Mouse (Mus musculus) MEL (cell line): ENCODE data around the gene Adprm. TPM values are rescaled to one million over a fixed set of nuclear protein-coding genes. Genes with fewer than 3 reads are reported as not detected.

Experiments used
- DNase-seq: peaks from one replicate; pipeline ENCODE4 v3.0.0; 2011; ENCODE audit warnings: low read depth, low spot score
- H3K27ac ChIP-seq: 2 replicates; pipeline ENCODE4 v1.5.1; 2012; ENCODE audit warnings: low read depth, mild to moderate bottlenecking, control low read depth, low read length, moderate library complexity; ENCODE audit not compliant: control insufficient read depth
- H3K27me3 ChIP-seq, 2 experiments: fragments of 150-350 bp in 1 of 2; sonication (generic) in 1 of 2; 2 replicates each; pipeline ENCODE4 v1.6.1; 2012; ENCODE audit warnings: low read length in 2 of 2, mild to moderate bottlenecking in 2 of 2, improper control_type of control experiment in 1 of 2, moderate library complexity in 1 of 2; ENCODE audit not compliant: insufficient read depth in 2 of 2, control insufficient read depth in 1 of 2
- H3K36me3 ChIP-seq, 2 experiments: 2 replicates each; pipeline ENCODE4 v1.6.1; 2012 to 2014; ENCODE audit warnings: low read length in 2 of 2, improper control_type of control experiment in 1 of 2, inconsistent platforms in 1 of 2, mild to moderate bottlenecking in 1 of 2; ENCODE audit not compliant: insufficient read depth in 2 of 2, control insufficient read depth in 1 of 2
- H3K4me1 ChIP-seq, 2 experiments: fragments of 150-350 bp in 1 of 2; sonication (generic) in 1 of 2; 2 replicates each; pipeline ENCODE4 v1.6.1; 2012; ENCODE audit warnings: low read length in 2 of 2, improper control_type of control experiment in 1 of 2, mild to moderate bottlenecking in 1 of 2; ENCODE audit not compliant: insufficient read depth in 2 of 2, control insufficient read depth in 1 of 2
- H3K4me3 ChIP-seq, 2 experiments: fragments of 150-350 bp in 1 of 2; sonication (generic) in 1 of 2; 2 replicates each; pipeline ENCODE4 v1.5.1; 2012; ENCODE audit warnings: low read depth in 2 of 2, low read length in 2 of 2, mild to moderate bottlenecking in 2 of 2, moderate library complexity in 2 of 2, control low read depth in 1 of 2, improper control_type of control experiment in 1 of 2; ENCODE audit not compliant: control insufficient read depth in 1 of 2, insufficient read depth in 1 of 2
- H3K79me2 ChIP-seq: 2 replicates; pipeline ENCODE4 v1.6.1; 2012; ENCODE audit warnings: mild to moderate bottlenecking, low read length, moderate library complexity; ENCODE audit not compliant: control insufficient read depth, poor library complexity, insufficient read depth
- H3K9ac ChIP-seq: 2 replicates; pipeline ENCODE4 v1.6.1; 2012; ENCODE audit warnings: low read depth, mild to moderate bottlenecking, control low read depth, low read length, moderate library complexity; ENCODE audit not compliant: control insufficient read depth, poor library complexity, severe bottlenecking
- H3K9me3 ChIP-seq: fragments of 150-350 bp; sonication (generic); replicated peaks from 2 replicates; pipeline ENCODE4 v1.6.1; 2012; ENCODE audit warnings: mild to moderate bottlenecking, low read length, improper control_type of control experiment, moderate library complexity; ENCODE audit not compliant: insufficient read depth
- CHD2 ChIP-seq: IDR thresholded peaks from 2 replicates; pipeline ENCODE4 v1.6.1; 2011; ENCODE audit warnings: low read length, improper control_type of control experiment
- CTCF ChIP-seq, 3 experiments: IDR thresholded peaks in 2 of 3; conservative IDR thresholded peaks in 1 of 3; 2 replicates each; pipeline ENCODE4 v1.5.1; 2011 to 2012; ENCODE audit warnings: low read length in 3 of 3, low read depth in 2 of 3, mild to moderate bottlenecking in 2 of 3, improper control_type of control experiment in 1 of 3, inconsistent platforms in 1 of 3, mixed read lengths in 1 of 3, moderate library complexity in 1 of 3; ENCODE audit not compliant: control insufficient read depth in 1 of 3, insufficient read depth in 1 of 3, poor library complexity in 1 of 3, severe bottlenecking in 1 of 3
- E2F4 ChIP-seq: IDR thresholded peaks from 2 replicates; pipeline ENCODE4 v1.6.1; 2011; ENCODE audit warnings: low read depth, low read length, improper control_type of control experiment, borderline replicate concordance
- ELF1 ChIP-seq: IDR thresholded peaks from 2 replicates; pipeline ENCODE4 v1.6.1; 2014; ENCODE audit warnings: low read depth, mild to moderate bottlenecking, inconsistent platforms, low read length, improper control_type of control experiment, moderate library complexity
- EP300 ChIP-seq, 2 experiments: IDR thresholded peaks; 2 replicates each; pipeline ENCODE4 v1.6.1; 2011; ENCODE audit warnings: improper control_type of control experiment in 2 of 2, low read length in 2 of 2, low read depth in 1 of 2, mild to moderate bottlenecking in 1 of 2
- ETS1 ChIP-seq: IDR thresholded peaks from 2 replicates; pipeline ENCODE4 v1.6.1; 2012; ENCODE audit warnings: low read depth, mild to moderate bottlenecking, inconsistent platforms, low read length, improper control_type of control experiment, moderate library complexity
- JUND ChIP-seq: IDR thresholded peaks from 2 replicates; pipeline ENCODE4 v1.6.1; 2011; ENCODE audit warnings: low read depth, mild to moderate bottlenecking, improper control_type of control experiment, low read length
- KAT2A ChIP-seq: conservative IDR thresholded peaks from 2 replicates; pipeline ENCODE4 v1.6.1; 2012; ENCODE audit warnings: low read depth, low read length, improper control_type of control experiment, inconsistent platforms
- MAFK ChIP-seq: IDR thresholded peaks from 2 replicates; pipeline ENCODE4 v1.6.1; 2011; ENCODE audit warnings: low read depth, mild to moderate bottlenecking, low read length, improper control_type of control experiment, borderline replicate concordance
- MAZ ChIP-seq: IDR thresholded peaks from 2 replicates; pipeline ENCODE4 v1.6.1; 2012; ENCODE audit warnings: low read depth, mild to moderate bottlenecking, inconsistent platforms, low read length, improper control_type of control experiment
- MXI1 ChIP-seq: IDR thresholded peaks from 2 replicates; pipeline ENCODE4 v1.6.1; 2011; ENCODE audit warnings: mild to moderate bottlenecking, low read depth, low read length, improper control_type of control experiment
- MYB ChIP-seq: IDR thresholded peaks from 2 replicates; pipeline ENCODE4 v1.6.1; 2011; ENCODE audit warnings: mild to moderate bottlenecking, low read depth, low read length, improper control_type of control experiment
- MYC ChIP-seq: IDR thresholded peaks from 2 replicates; pipeline ENCODE4 v1.6.1; 2011; ENCODE audit warnings: low read depth, mild to moderate bottlenecking, low read length, improper control_type of control experiment, moderate library complexity
- NRF1 ChIP-seq: IDR thresholded peaks from 2 replicates; pipeline ENCODE4 v1.6.1; 2014; ENCODE audit warnings: low read depth, mild to moderate bottlenecking, inconsistent platforms, low read length, improper control_type of control experiment, moderate library complexity; ENCODE audit not compliant: poor library complexity, insufficient read depth, severe bottlenecking
- POLR2A ChIP-seq, 2 experiments: IDR thresholded peaks; 2 replicates each; pipeline ENCODE4 v1.6.1; 2011 to 2012; ENCODE audit warnings: low read length in 2 of 2, mild to moderate bottlenecking in 2 of 2, control low read depth in 1 of 2, improper control_type of control experiment in 1 of 2, low read depth in 1 of 2, moderate library complexity in 1 of 2; ENCODE audit not compliant: control insufficient read depth in 1 of 2, insufficient read depth in 1 of 2, poor library complexity in 1 of 2
- POLR2AphosphoS2 ChIP-seq: IDR thresholded peaks from 2 replicates; pipeline ENCODE4 v1.6.1; 2011; ENCODE audit warnings: low read length, improper control_type of control experiment
- RAD21 ChIP-seq: IDR thresholded peaks from 2 replicates; pipeline ENCODE4 v1.6.1; 2011; ENCODE audit warnings: mild to moderate bottlenecking, low read depth, low read length, improper control_type of control experiment
- SIN3A ChIP-seq: IDR thresholded peaks from 2 replicates; pipeline ENCODE4 v1.6.1; 2012; ENCODE audit warnings: low read length, improper control_type of control experiment, inconsistent platforms
- TCF12 ChIP-seq: IDR thresholded peaks from 2 replicates; pipeline ENCODE4 v1.6.1; 2014; ENCODE audit warnings: low read depth, mild to moderate bottlenecking, inconsistent platforms, low read length, improper control_type of control experiment, moderate library complexity
- ZC3H11A ChIP-seq: IDR thresholded peaks from 2 replicates; pipeline ENCODE4 v1.6.1; 2012; ENCODE audit warnings: low read depth, mild to moderate bottlenecking, inconsistent platforms, low read length, improper control_type of control experiment
- ZKSCAN1 ChIP-seq: IDR thresholded peaks from 2 replicates; pipeline ENCODE4 v1.6.1; 2012; ENCODE audit warnings: low read depth, mild to moderate bottlenecking, inconsistent platforms, low read length, improper control_type of control experiment, moderate library complexity
- ZNF384 ChIP-seq: IDR thresholded peaks from 2 replicates; pipeline ENCODE4 v1.6.1; 2012; ENCODE audit warnings: low read depth, mild to moderate bottlenecking, inconsistent platforms, low read length, improper control_type of control experiment
- polyA plus RNA-seq, 2 experiments: library from polyadenylated mRNA; stranded (reverse) in 1 of 2; unstranded in 1 of 2; fragments of >175 nt in 1 of 2; fragments of >200 nt in 1 of 2; gene quantifications; 2 replicates each; pipeline versions ENCODE4 v1.2.1 to v1.2.4; 2012; ENCODE audit warnings: low replicate concordance in 2 of 2, low read depth in 1 of 2; ENCODE audit not compliant: insufficient read length in 2 of 2, insufficient read depth in 1 of 2, missing spikeins in 1 of 2
- total RNA-seq: library from RNA; depleted of rRNA; stranded (reverse); fragments of 300-350 nt; gene quantifications from 2 replicates; pipeline ENCODE4 v1.2.3, GENCODE M21; 2012

Gene Adprm
- total and polyA plus RNA-seq, 3 experiments = 19.7 to 531 (median 23.0) TPM

- Histone ChIP-seq H3K4me3 (no peak overlapping the region), H3K9ac (no peak overlapping the region), H3K9me3 (no peaks in the 10 kb centered on the region), H3K27me3 (0 out of 4 replicates have a peak, but pooled peaks cover 0 to 2% of the 10 kb centered on the region in 2 experiments), H3K36me3 (no peaks in the 10 kb centered on the region), H3K27ac (no peak overlapping the region), H3K79me2 (no peaks in the 10 kb centered on the region), H3K4me1 (no peaks in the 10 kb centered on the region)
- TF ChIP-seq CTCF (IDR thresholded peaks at IDR 0.05 in 2 of 3, conservative IDR thresholded peaks at IDR 0.05 in 1 of 3; ENCODE audit: control insufficient read depth in 1 of 3, insufficient read depth in 1 of 3, low read depth in 2 of 3, low read length in 3 of 3, poor library complexity in 1 of 3, severe bottlenecking in 1 of 3) = no peak
- no peak for TF ChIP-seq RAD21
- no peak for TF ChIP-seq E2F4
- no peak for TF ChIP-seq MXI1
- TF ChIP-seq ETS1 = no peak
- no peak for TF ChIP-seq MAFK
- TF ChIP-seq JUND = no peak
- DNase-seq = no peak
Measured at GRCm38 (mm10) chr11:67007961-67008360, 44.4 kb downstream of the Adprm start.

DNA sequence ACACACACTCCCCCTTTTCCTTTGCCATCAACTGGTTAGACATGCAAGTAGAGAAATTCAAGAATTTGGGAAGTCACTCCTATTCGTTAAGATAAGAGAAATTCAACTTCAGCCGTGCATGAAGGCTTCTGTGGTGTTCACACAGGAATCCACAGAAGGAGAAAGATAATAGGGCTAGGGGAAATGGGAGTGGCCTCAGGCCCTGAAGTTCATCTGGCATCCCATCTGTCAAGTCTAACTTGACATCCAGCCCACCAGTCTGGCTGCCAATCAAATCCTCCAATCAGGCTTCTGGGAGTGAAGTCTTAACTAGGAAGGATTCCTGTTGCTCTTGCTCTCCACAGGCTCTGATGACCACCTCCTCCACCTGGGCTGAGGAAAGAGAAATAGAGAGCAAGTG is 49.5 kb downstream of the Adprm start:
- no peaks in the 10 kb centered on the region for H3K79me2 ChIP-seq
- no peak overlapping the region for H3K4me3 ChIP-seq
- peaks cover 0 to 4% of the 10 kb centered on the region in 2 experiments; a peak in 1 of 4 replicates for H3K36me3 ChIP-seq
- H3K27ac ChIP-seq = no peak overlapping the region
- H3K4me1 ChIP-seq = no peaks in the 10 kb centered on the region; a peak in 1 of 4 replicates
- H3K9me3 ChIP-seq = no peaks in the 10 kb centered on the region
- no peak overlapping the region for H3K9ac ChIP-seq
- TF ChIP-seq SIN3A = no peak
- TF ChIP-seq EP300 (IDR thresholded peaks at IDR 0.05; ENCODE audit: low read depth in 1 of 2, low read length in 2 of 2) = peak in 1 of 2 experiments; percentile 26; a peak in 1 of 4 replicates
- no peak for TF ChIP-seq CHD2
- TF ChIP-seq POLR2A (IDR thresholded peaks at IDR 0.05; ENCODE audit: control insufficient read depth in 1 of 2, insufficient read depth in 1 of 2, low read depth in 1 of 2, low read length in 2 of 2, poor library complexity in 1 of 2) = no peak
- no peaks in the 10 kb centered on the region for H3K27me3 ChIP-seq
- DNase-seq = peak; percentile 66

- H3K27ac ChIP-seq = no peak overlapping the region
- H3K9ac ChIP-seq = no peak overlapping the region
- no peak for DNase-seq
- H3K4me3 ChIP-seq = no peak overlapping the region
- TF ChIP-seq NRF1 = no peak
- TF ChIP-seq E2F4 = no peak
- TF ChIP-seq MAZ = no peak
- no peak for TF ChIP-seq ZC3H11A
- TF ChIP-seq KAT2A = no peak
- TF ChIP-seq POLR2A (IDR thresholded peaks at IDR 0.05; ENCODE audit: control insufficient read depth in 1 of 2, insufficient read depth in 1 of 2, low read depth in 1 of 2, low read length in 2 of 2, poor library complexity in 1 of 2) = no peak
- no peak for TF ChIP-seq MXI1
- TF ChIP-seq MYC = no peak
- TF ChIP-seq POLR2AphosphoS2 = no peak
- no peak for TF ChIP-seq MYB
- TF ChIP-seq CTCF (IDR thresholded peaks at IDR 0.05 in 2 of 3, conservative IDR thresholded peaks at IDR 0.05 in 1 of 3; ENCODE audit: control insufficient read depth in 1 of 3, insufficient read depth in 1 of 3, low read depth in 2 of 3, low read length in 3 of 3, poor library complexity in 1 of 3, severe bottlenecking in 1 of 3) = no peak
- TF ChIP-seq ZKSCAN1 = no peak
- no peak for TF ChIP-seq ZNF384
- no peak for TF ChIP-seq TCF12
- no peak for TF ChIP-seq ELF1
- TF ChIP-seq, all 39 proteins: peak for 0
- Histone ChIP-seq H3K27me3 (no peaks in the 10 kb centered on the region), H3K9me3 (no peaks in the 10 kb centered on the region), H3K79me2 (no peaks in the 10 kb centered on the region), H3K36me3 (peaks cover 0 to 4% of the 10 kb centered on the region in 2 experiments; a peak in 1 of 4 replicates), H3K4me1 (no peaks in the 10 kb centered on the region; a peak in 1 of 4 replicates)
Measured at GRCm38 (mm10) chr11:67001717-67002116, 50.7 kb downstream of the Adprm start.
